Mouse (Mus musculus): Measurements from ENCODE around the gene Pld4. TPM values are rescaled to one million over a fixed set of nuclear protein-coding genes. Genes with fewer than 3 reads are reported as not detected.

Pld4 gene
- polyA plus RNA-seq, 1 experiment, result 128 TPM

- Histone ChIP-seq H3K27ac (ENCODE audit: control insufficient read depth, insufficient read depth, low read depth, low read length, poor library complexity) (no peak overlapping the region), H3K4me3 (replicated peaks; ENCODE audit: control insufficient read depth, low read depth, low read length) (peak overlapping the region; percentile 5), H3K4me1 (ENCODE audit: control insufficient read depth, insufficient read depth, low read length) (no peaks in the 10 kb centered on the region; the same call in 1 of the 2 replicates)
- no peak for TF ChIP-seq POLR2A (IDR thresholded peaks at IDR 0.05; ENCODE audit: borderline replicate concordance, control insufficient read depth, low read depth, low read length)
- peak; percentile 95 for TF ChIP-seq CTCF (IDR thresholded peaks at IDR 0.05; ENCODE audit: control insufficient read depth, insufficient read depth, low read length)
- 25% methylated on average over 25 of the region's 25 CpGs for WGBS
Observed at GRCm38 (mm10) chr12:112743168-112743975, 17.1 kb upstream of the Pld4 start.

DNA sequence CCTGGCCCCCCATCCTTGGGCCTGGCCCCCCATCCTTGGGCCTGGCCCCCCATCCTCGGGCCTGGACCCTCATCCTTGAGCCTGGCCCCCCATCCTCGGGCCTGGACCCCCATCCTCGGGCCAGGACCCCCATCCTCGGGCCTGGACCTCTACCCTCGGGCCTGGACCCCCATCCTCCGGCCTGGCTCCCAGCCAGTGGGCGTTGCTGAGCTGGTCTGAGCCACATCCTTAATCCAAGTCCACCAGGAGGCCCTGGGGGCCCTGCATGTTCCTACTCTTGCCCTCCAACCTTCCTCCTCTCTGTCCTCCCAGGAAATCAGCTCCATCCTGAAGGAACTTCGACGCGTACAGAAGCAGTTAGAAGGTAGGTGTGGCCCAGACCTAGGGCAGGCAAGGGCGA, 16.2 kb upstream of the Pld4 start:
- 88% methylated on average over 11 of the region's 11 CpGs for WGBS
- TF ChIP-seq CTCF (IDR thresholded peaks at IDR 0.05; ENCODE audit: control insufficient read depth, insufficient read depth, low read length) (no peak), POLR2A (IDR thresholded peaks at IDR 0.05; ENCODE audit: borderline replicate concordance, control insufficient read depth, low read depth, low read length) (no peak)
- H3K4me1 ChIP-seq (ENCODE audit: control insufficient read depth, insufficient read depth, low read length), result no peaks in the 10 kb centered on the region; the same call in 1 of the 2 replicates
- no peak overlapping the region for H3K4me3 ChIP-seq (replicated peaks; ENCODE audit: control insufficient read depth, low read depth, low read length)
- no peak overlapping the region for H3K27ac ChIP-seq (ENCODE audit: control insufficient read depth, insufficient read depth, low read depth, low read length, poor library complexity)

GRCm38 (mm10) chr12:112744891-112745580, 15.4 kb upstream of the Pld4 start:
- Histone ChIP-seq H3K4me3 (replicated peaks; ENCODE audit: control insufficient read depth, low read depth, low read length) (no peak overlapping the region), H3K4me1 (ENCODE audit: control insufficient read depth, insufficient read depth, low read length) (no peaks in the 10 kb centered on the region; the same call in 1 of the 2 replicates), H3K27ac (ENCODE audit: control insufficient read depth, insufficient read depth, low read depth, low read length, poor library complexity) (no peak overlapping the region)
- WGBS, result 89% methylated on average over 10 of the region's 10 CpGs
- TF ChIP-seq POLR2A (IDR thresholded peaks at IDR 0.05; ENCODE audit: borderline replicate concordance, control insufficient read depth, low read depth, low read length), result no peak
- TF ChIP-seq CTCF (IDR thresholded peaks at IDR 0.05; ENCODE audit: control insufficient read depth, insufficient read depth, low read length), result no peak

- Histone ChIP-seq H3K4me1 (ENCODE audit: control insufficient read depth, insufficient read depth, low read length) (no peaks in the 10 kb centered on the region; the same call in 1 of the 2 replicates), H3K4me3 (replicated peaks; ENCODE audit: control insufficient read depth, low read depth, low read length) (no peak overlapping the region), H3K27ac (ENCODE audit: control insufficient read depth, insufficient read depth, low read depth, low read length, poor library complexity) (no peak overlapping the region)
- no peak for TF ChIP-seq POLR2A (IDR thresholded peaks at IDR 0.05; ENCODE audit: borderline replicate concordance, control insufficient read depth, low read depth, low read length)
- no peak for TF ChIP-seq CTCF (IDR thresholded peaks at IDR 0.05; ENCODE audit: control insufficient read depth, insufficient read depth, low read length)
- WGBS, result 80% methylated on average over 10 of the region's 10 CpGs
Observed at GRCm38 (mm10) chr12:112745716-112746115, 14.7 kb upstream of the Pld4 start.

GRCm38 (mm10) chr12:112746461-112746807, 14.0 kb upstream of the Pld4 start:
- Histone ChIP-seq H3K4me1 (ENCODE audit: control insufficient read depth, insufficient read depth, low read length) (no peaks in the 10 kb centered on the region; the same call in 1 of the 2 replicates), H3K4me3 (replicated peaks; ENCODE audit: control insufficient read depth, low read depth, low read length) (no peak overlapping the region), H3K27ac (ENCODE audit: control insufficient read depth, insufficient read depth, low read depth, low read length, poor library complexity) (no peak overlapping the region)
- no peak for TF ChIP-seq POLR2A (IDR thresholded peaks at IDR 0.05; ENCODE audit: borderline replicate concordance, control insufficient read depth, low read depth, low read length)
- TF ChIP-seq CTCF (IDR thresholded peaks at IDR 0.05; ENCODE audit: control insufficient read depth, insufficient read depth, low read length), result no peak
- 76% methylated on average over 4 of the region's 4 CpGs for WGBS

GRCm38 (mm10) chr12:112746808-112747605, 13.4 kb upstream of the Pld4 start:
- 30% methylated on average over 10 of the region's 10 CpGs for WGBS
- no peak for TF ChIP-seq POLR2A (IDR thresholded peaks at IDR 0.05; ENCODE audit: borderline replicate concordance, control insufficient read depth, low read depth, low read length)
- peak; percentile 20; the same call in 1 of the 2 replicates for TF ChIP-seq CTCF (IDR thresholded peaks at IDR 0.05; ENCODE audit: control insufficient read depth, insufficient read depth, low read length)
- no peak overlapping the region for H3K27ac ChIP-seq (ENCODE audit: control insufficient read depth, insufficient read depth, low read depth, low read length, poor library complexity)
- no peaks in the 10 kb centered on the region; the same call in 1 of the 2 replicates for H3K4me1 ChIP-seq (ENCODE audit: control insufficient read depth, insufficient read depth, low read length)
- no peak overlapping the region for H3K4me3 ChIP-seq (replicated peaks; ENCODE audit: control insufficient read depth, low read depth, low read length)

GRCm38 (mm10) chr12:112747606-112747970, 12.9 kb upstream of the Pld4 start:
- no peak overlapping the region for H3K27ac ChIP-seq (ENCODE audit: control insufficient read depth, insufficient read depth, low read depth, low read length, poor library complexity)
- WGBS, result 68% methylated on average over 8 of the region's 8 CpGs
- TF ChIP-seq POLR2A (IDR thresholded peaks at IDR 0.05; ENCODE audit: borderline replicate concordance, control insufficient read depth, low read depth, low read length), result no peak
- no peak for TF ChIP-seq CTCF (IDR thresholded peaks at IDR 0.05; ENCODE audit: control insufficient read depth, insufficient read depth, low read length)
- no peaks in the 10 kb centered on the region; the same call in 1 of the 2 replicates for H3K4me1 ChIP-seq (ENCODE audit: control insufficient read depth, insufficient read depth, low read length)
- H3K4me3 ChIP-seq (replicated peaks; ENCODE audit: control insufficient read depth, low read depth, low read length), result no peak overlapping the region

DNA sequence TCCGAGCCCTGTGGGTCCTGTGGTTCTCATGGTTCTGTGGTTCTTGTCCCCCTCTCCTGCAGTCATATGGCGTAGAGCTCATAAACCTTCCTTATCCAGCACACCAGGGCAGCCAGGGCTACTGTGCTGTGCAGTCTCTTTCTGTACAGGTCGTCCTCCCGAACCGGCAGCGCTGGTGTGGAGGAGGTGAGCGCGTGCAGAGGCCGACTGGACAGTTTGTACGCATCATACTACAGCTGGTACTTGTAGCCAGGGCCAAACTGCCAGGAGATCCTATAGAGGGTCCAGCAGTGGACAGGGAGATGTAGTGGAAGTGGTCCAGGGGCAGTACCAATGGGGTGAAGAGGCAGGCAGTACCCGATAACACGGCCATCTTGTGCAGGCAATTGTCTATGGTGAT, 9.5 kb upstream of the Pld4 start:
- no peak overlapping the region for H3K27ac ChIP-seq (ENCODE audit: control insufficient read depth, insufficient read depth, low read depth, low read length, poor library complexity)
- H3K4me1 ChIP-seq (ENCODE audit: control insufficient read depth, insufficient read depth, low read length), result no peaks in the 10 kb centered on the region; the same call in 1 of the 2 replicates
- TF ChIP-seq POLR2A (IDR thresholded peaks at IDR 0.05; ENCODE audit: borderline replicate concordance, control insufficient read depth, low read depth, low read length), result no peak
- TF ChIP-seq CTCF (IDR thresholded peaks at IDR 0.05; ENCODE audit: control insufficient read depth, insufficient read depth, low read length), result no peak
- 88% methylated on average over 12 of the region's 12 CpGs for WGBS
- no peak overlapping the region for H3K4me3 ChIP-seq (replicated peaks; ENCODE audit: control insufficient read depth, low read depth, low read length)

Data from bone marrow, adult 2 months (tissue).